Mouse (Mus musculus) hindbrain, postnatal 0 days (tissue): ENCODE data around the gene Lhx4. TPM values are rescaled to one million over a fixed set of nuclear protein-coding genes. Genes with fewer than 3 reads are reported as not detected.

Source experiments
- ATAC-seq: fragments of 200-750 bp; cut with Nextera tagmentation; 2 replicates; pipeline ENCODE4 v1.8.0; 2017; ENCODE audit warnings: mild to moderate bottlenecking, moderate TSS enrichment, moderate library complexity
- DNase-seq: peaks from one replicate; pipeline ENCODE4 v3.0.0-alpha.2; 2015; ENCODE audit warnings: low spot score
- H3K27ac ChIP-seq: fragments of 300-500 bp; sonication (generic); 2 replicates; pipeline ENCODE4 v1.5.1; 2014; ENCODE audit warnings: mild to moderate bottlenecking
- H3K27me3 ChIP-seq: fragments of 300-500 bp; sonication (generic); 2 replicates; pipeline ENCODE4 v1.6.1; 2014; ENCODE audit warnings: low read length, mixed read lengths; ENCODE audit not compliant: insufficient read depth
- H3K36me3 ChIP-seq: fragments of 300-500 bp; sonication (generic); 2 replicates; pipeline ENCODE4 v1.6.1; 2014; ENCODE audit warnings: low read length, mixed read lengths; ENCODE audit not compliant: insufficient read depth
- H3K4me1 ChIP-seq: fragments of 300-500 bp; sonication (generic); 2 replicates; pipeline ENCODE4 v1.6.1; 2014; ENCODE audit warnings: antibody characterized with exemption, low read length, mixed read lengths; ENCODE audit not compliant: insufficient read depth
- H3K4me2 ChIP-seq: fragments of 300-500 bp; sonication (generic); 2 replicates; pipeline ENCODE4 v1.6.1; 2014; ENCODE audit warnings: low read depth, mild to moderate bottlenecking, low read length, moderate library complexity, mixed read lengths
- H3K4me3 ChIP-seq: fragments of 300-500 bp; sonication (generic); 2 replicates; pipeline ENCODE4 v1.5.1; 2014; ENCODE audit warnings: low read length
- H3K9ac ChIP-seq: fragments of 300-500 bp; sonication (generic); replicated peaks from 2 replicates; pipeline ENCODE4 v1.6.1; 2014; ENCODE audit warnings: mild to moderate bottlenecking, low read length, moderate library complexity, mixed read lengths
- H3K9me3 ChIP-seq: fragments of 300-500 bp; sonication (generic); 2 replicates; pipeline ENCODE4 v1.6.1; 2016; ENCODE audit warnings: low read length, mixed read lengths
- CTCF ChIP-seq: IDR thresholded peaks from 2 replicates; pipeline ENCODE4 v1.5.1; 2016; ENCODE audit warnings: antibody characterized with exemption, control low read depth, low read depth
- WGBS: fragments of 180-500 bp; shearing (Covaris S2); extraction: QIAGEN DNeasy Blood & Tissue Kit; methylation state at CpG from one replicate; pipeline ENCODE4 v1.1.7; 2014; 5-methylcytosine and 5-hydroxymethylcytosine counted together
- polyA plus RNA-seq: library from polyadenylated mRNA; unstranded; fragments of >200 nt; fragmentation: Nextera tagmentation; extraction: Ambion mirVana; gene quantifications from 2 replicates; pipeline ENCODE4 v1.2.1, GENCODE M21; 2015
- total RNA-seq: library from RNA; depleted of rRNA; stranded (reverse); fragments of >200 nt; gene quantifications from 2 replicates; pipeline ENCODE4 v1.2.3, GENCODE M21; 2014

The Lhx4 gene
- total and polyA plus RNA-seq, 2 experiments from 2014 or later: 1.8 to 4.3 TPM

GRCm38 (mm10) chr1:155693026-155693425 is 58.5 kb downstream of the Lhx4 start:
- no peak overlapping the region for H3K9ac ChIP-seq
- no peak overlapping the region for H3K4me2 ChIP-seq
- no peak for TF ChIP-seq CTCF
- ATAC-seq (no peak), DNase-seq (no peak)
- H3K4me3 ChIP-seq: no peak overlapping the region
- no peaks in the 10 kb centered on the region for H3K36me3 ChIP-seq
- 67% methylated on average over 11 of the region's 11 CpGs for WGBS
- H3K27me3 ChIP-seq: no peaks in the 10 kb centered on the region
- no peak overlapping the region for H3K27ac ChIP-seq
- no peaks in the 10 kb centered on the region for H3K9me3 ChIP-seq
- H3K4me1 ChIP-seq: no peaks in the 10 kb centered on the region

- no peak overlapping the region for H3K9ac ChIP-seq
- H3K27ac ChIP-seq: no peak overlapping the region
- 91% methylated on average over 6 of the region's 6 CpGs for WGBS
- no peak for DNase-seq
- TF ChIP-seq CTCF: no peak
- no peak overlapping the region for H3K4me3 ChIP-seq
- H3K9me3 ChIP-seq: no peaks in the 10 kb centered on the region
- no peaks in the 10 kb centered on the region for H3K36me3 ChIP-seq
- no peak for ATAC-seq
- no peaks in the 10 kb centered on the region for H3K4me1 ChIP-seq
- no peaks in the 10 kb centered on the region for H3K27me3 ChIP-seq
- no peak overlapping the region for H3K4me2 ChIP-seq
These were observed 59.3 kb downstream of the Lhx4 start for GRCm38 (mm10) chr1:155692230-155692629.

- Histone ChIP-seq H3K9ac (no peak overlapping the region), H3K27me3 (no peaks in the 10 kb centered on the region), H3K4me1 (no peaks in the 10 kb centered on the region), H3K27ac (no peak overlapping the region), H3K36me3 (no peaks in the 10 kb centered on the region), H3K4me2 (no peak overlapping the region), H3K9me3 (no peaks in the 10 kb centered on the region), H3K4me3 (no peak overlapping the region)
- ATAC-seq (no peak), DNase-seq (no peak)
- WGBS: 70% methylated on average over 5 of the region's 5 CpGs
- TF ChIP-seq CTCF: no peak
These were observed 61.9 kb downstream of the Lhx4 start for GRCm38 (mm10) chr1:155689558-155689957.

- Histone ChIP-seq H3K9me3 (no peaks in the 10 kb centered on the region), H3K9ac (no peak overlapping the region), H3K4me1 (no peaks in the 10 kb centered on the region), H3K36me3 (no peaks in the 10 kb centered on the region), H3K27ac (no peak overlapping the region), H3K27me3 (no peaks in the 10 kb centered on the region), H3K4me2 (no peak overlapping the region), H3K4me3 (no peak overlapping the region)
- DNase-seq (no peak), ATAC-seq (no peak)
- TF ChIP-seq CTCF: no peak
- WGBS: 65% methylated on average over 4 of the region's 4 CpGs
These were observed 62.3 kb downstream of the Lhx4 start for GRCm38 (mm10) chr1:155689141-155689540.

GRCm38 (mm10) chr1:155686816-155687215 is 64.7 kb downstream of the Lhx4 start:
- Histone ChIP-seq H3K9ac (no peak overlapping the region), H3K4me3 (no peak overlapping the region), H3K36me3 (no peaks in the 10 kb centered on the region), H3K4me1 (no peaks in the 10 kb centered on the region), H3K27me3 (no peaks in the 10 kb centered on the region), H3K9me3 (no peaks in the 10 kb centered on the region), H3K4me2 (no peak overlapping the region), H3K27ac (no peak overlapping the region)
- DNase-seq (peak; percentile 16), ATAC-seq (no peak)
- no peak for TF ChIP-seq CTCF
- WGBS: 57% methylated on average over 15 of the region's 15 CpGs

- no peak overlapping the region for H3K4me3 ChIP-seq
- no peaks in the 10 kb centered on the region for H3K4me1 ChIP-seq
- TF ChIP-seq CTCF: no peak
- no peak overlapping the region for H3K4me2 ChIP-seq
- no peaks in the 10 kb centered on the region for H3K9me3 ChIP-seq
- WGBS: 46% methylated on average over 10 of the region's 10 CpGs
- ATAC-seq (peak; percentile 61; the same call in 1 of the 2 replicates), DNase-seq (peak; percentile 67)
- H3K36me3 ChIP-seq: no peaks in the 10 kb centered on the region
- no peaks in the 10 kb centered on the region for H3K27me3 ChIP-seq
- no peak overlapping the region for H3K9ac ChIP-seq
- no peak overlapping the region for H3K27ac ChIP-seq
These were observed 70.2 kb downstream of the Lhx4 start for GRCm38 (mm10) chr1:155681116-155681799.

- Histone ChIP-seq H3K27ac (no peak overlapping the region), H3K36me3 (no peaks in the 10 kb centered on the region), H3K4me2 (no peak overlapping the region), H3K9me3 (no peaks in the 10 kb centered on the region), H3K9ac (no peak overlapping the region), H3K27me3 (no peaks in the 10 kb centered on the region), H3K4me1 (no peaks in the 10 kb centered on the region), H3K4me3 (no peak overlapping the region)
- DNase-seq (no peak), ATAC-seq (no peak)
- 90% methylated on average over 6 of the region's 6 CpGs for WGBS
- TF ChIP-seq CTCF: no peak
These were observed 75.9 kb downstream of the Lhx4 start for GRCm38 (mm10) chr1:155675570-155675969.
